Mouse (Mus musculus) forebrain, embryonic 14.5 days (tissue): ENCODE data around the gene Cfap97. TPM values are rescaled to one million over a fixed set of nuclear protein-coding genes. Genes with fewer than 3 reads are reported as not detected.

Experiments
- ATAC-seq: fragments of 200-750 bp; cut with Nextera tagmentation; 2 replicates; pipeline ENCODE4 v1.8.0; 2017; ENCODE audit warnings: mild to moderate bottlenecking, moderate library complexity
- DNase-seq: peaks from one replicate; pipeline ENCODE4 v3.0.0-alpha.2; 2015; ENCODE audit warnings: low spot score
- H3K27ac ChIP-seq: fragments of 300-500 bp; sonication (generic); 2 replicates; pipeline ENCODE4 v1.5.1; 2014; ENCODE audit warnings: low read depth, mild to moderate bottlenecking, control low read depth, low read length, moderate library complexity
- H3K27me3 ChIP-seq: fragments of 300-500 bp; sonication (generic); replicated peaks from 2 replicates; pipeline ENCODE4 v1.6.1; 2014; ENCODE audit warnings: low read length, control low read depth, mixed read lengths; ENCODE audit not compliant: control insufficient read depth, insufficient read depth
- H3K36me3 ChIP-seq: fragments of 300-500 bp; sonication (generic); 2 replicates; pipeline ENCODE4 v1.6.1; 2014; ENCODE audit warnings: low read length, control low read depth; ENCODE audit not compliant: control insufficient read depth, insufficient read depth
- H3K4me1 ChIP-seq: fragments of 300-500 bp; sonication (generic); 2 replicates; pipeline ENCODE4 v1.6.1; 2014; ENCODE audit warnings: antibody characterized with exemption, low read length, control low read depth; ENCODE audit not compliant: control insufficient read depth, insufficient read depth
- H3K4me2 ChIP-seq: fragments of 300-500 bp; sonication (generic); 2 replicates; pipeline ENCODE4 v1.6.1; 2014; ENCODE audit warnings: mild to moderate bottlenecking, control low read depth, low read length
- H3K4me3 ChIP-seq: fragments of 300-500 bp; sonication (generic); 2 replicates; pipeline ENCODE4 v1.5.1; 2014; ENCODE audit warnings: low read depth, low read length, control low read depth
- H3K9ac ChIP-seq: fragments of 300-500 bp; sonication (generic); 2 replicates; pipeline ENCODE4 v1.6.1; 2014; ENCODE audit warnings: mild to moderate bottlenecking, low read length, control low read depth, moderate library complexity
- H3K9me3 ChIP-seq: fragments of 300-500 bp; sonication (generic); replicated peaks from 2 replicates; pipeline ENCODE4 v1.6.1; 2016; ENCODE audit warnings: low read length, control low read depth, mixed read lengths; ENCODE audit not compliant: control insufficient read depth
- WGBS: fragments of 180-500 bp; shearing (Covaris S2); extraction: QIAGEN DNeasy Blood & Tissue Kit; methylation state at CpG from one replicate; pipeline ENCODE4 v1.1.7; 2014; 5-methylcytosine and 5-hydroxymethylcytosine counted together
- polyA plus RNA-seq: library from polyadenylated mRNA; unstranded; fragments of >200 nt; fragmentation: Nextera tagmentation; extraction: Ambion mirVana; gene quantifications from 2 replicates; pipeline ENCODE4 v1.2.1, GENCODE M21; 2014

Gene Cfap97
- polyA plus RNA-seq, 1 experiment from 2014 or later = 20.8 TPM

DNA sequence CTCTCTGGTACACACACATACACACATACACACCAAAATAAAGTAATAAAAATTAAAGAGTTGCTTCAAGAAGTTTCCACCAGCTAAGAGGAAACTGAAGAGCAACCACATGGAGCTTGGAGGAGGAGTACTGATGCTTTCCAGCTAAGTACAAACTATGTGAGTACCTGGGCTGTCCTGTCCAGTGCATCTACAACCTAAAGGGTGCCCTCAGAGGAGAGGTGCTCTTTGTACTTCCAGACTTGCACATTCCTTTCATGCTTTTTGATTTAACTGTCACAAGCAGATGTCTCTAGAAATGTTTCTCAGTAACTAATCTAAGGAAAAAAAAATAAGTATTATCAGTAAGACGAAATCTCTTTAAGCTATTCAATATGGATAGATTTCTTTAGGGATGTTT, 14.2 kb upstream of the Cfap97 start:
- H3K27me3 ChIP-seq = no peaks in the 10 kb centered on the region
- DNase-seq (no peak), ATAC-seq (no peak)
- H3K27ac ChIP-seq = no peak overlapping the region
- 97% methylated on average over 1 of the region's 1 CpGs for WGBS
- no peaks in the 10 kb centered on the region for H3K36me3 ChIP-seq
- no peaks in the 10 kb centered on the region for H3K9me3 ChIP-seq
- no peaks in the 10 kb centered on the region for H3K4me1 ChIP-seq
- no peak overlapping the region for H3K4me2 ChIP-seq
- no peak overlapping the region for H3K4me3 ChIP-seq
- no peak overlapping the region for H3K9ac ChIP-seq

DNA sequence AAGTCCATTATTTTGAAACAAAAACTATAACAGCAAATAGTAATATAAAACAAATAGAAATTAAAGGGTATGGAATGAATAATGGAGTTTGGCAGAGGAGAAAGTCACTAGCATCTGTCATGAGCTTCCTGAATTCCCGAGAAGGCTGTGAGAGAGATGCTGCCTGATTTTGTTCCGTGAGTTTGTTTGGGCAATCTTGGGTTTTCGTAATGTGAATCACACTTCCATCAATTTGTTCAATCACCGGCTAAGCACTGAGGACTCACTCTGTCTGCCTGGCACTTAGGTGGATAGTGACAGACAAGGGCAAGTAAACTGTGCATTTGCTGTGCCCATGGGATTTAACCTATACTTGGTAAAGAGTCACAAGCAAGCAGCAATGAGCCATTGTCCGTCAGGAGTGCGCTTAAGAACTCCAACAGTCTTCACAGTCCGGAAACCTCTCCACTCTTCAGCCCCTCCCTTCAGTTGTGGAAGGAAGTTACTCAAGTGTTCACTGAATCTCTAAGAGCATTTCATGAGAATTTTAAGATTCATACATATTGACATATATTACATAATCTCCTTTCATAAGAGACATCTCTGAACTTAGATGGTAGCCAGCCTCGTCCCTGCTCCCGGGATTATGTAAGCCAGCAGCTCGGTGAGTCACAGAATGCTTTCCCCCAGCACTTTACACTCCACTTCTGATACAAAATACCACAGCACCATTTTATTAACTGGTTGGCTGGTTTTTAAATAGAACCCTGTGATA, 13.6 kb upstream of the Cfap97 start:
- no peak for ATAC-seq
- Histone ChIP-seq H3K9me3 (no peaks in the 10 kb centered on the region), H3K4me3 (no peak overlapping the region), H3K27me3 (no peaks in the 10 kb centered on the region), H3K9ac (no peak overlapping the region), H3K36me3 (no peaks in the 10 kb centered on the region), H3K4me1 (no peaks in the 10 kb centered on the region), H3K4me2 (no peak overlapping the region), H3K27ac (no peak overlapping the region)
- WGBS = 90% methylated on average over 10 of the region's 10 CpGs
- no peak for DNase-seq

DNA sequence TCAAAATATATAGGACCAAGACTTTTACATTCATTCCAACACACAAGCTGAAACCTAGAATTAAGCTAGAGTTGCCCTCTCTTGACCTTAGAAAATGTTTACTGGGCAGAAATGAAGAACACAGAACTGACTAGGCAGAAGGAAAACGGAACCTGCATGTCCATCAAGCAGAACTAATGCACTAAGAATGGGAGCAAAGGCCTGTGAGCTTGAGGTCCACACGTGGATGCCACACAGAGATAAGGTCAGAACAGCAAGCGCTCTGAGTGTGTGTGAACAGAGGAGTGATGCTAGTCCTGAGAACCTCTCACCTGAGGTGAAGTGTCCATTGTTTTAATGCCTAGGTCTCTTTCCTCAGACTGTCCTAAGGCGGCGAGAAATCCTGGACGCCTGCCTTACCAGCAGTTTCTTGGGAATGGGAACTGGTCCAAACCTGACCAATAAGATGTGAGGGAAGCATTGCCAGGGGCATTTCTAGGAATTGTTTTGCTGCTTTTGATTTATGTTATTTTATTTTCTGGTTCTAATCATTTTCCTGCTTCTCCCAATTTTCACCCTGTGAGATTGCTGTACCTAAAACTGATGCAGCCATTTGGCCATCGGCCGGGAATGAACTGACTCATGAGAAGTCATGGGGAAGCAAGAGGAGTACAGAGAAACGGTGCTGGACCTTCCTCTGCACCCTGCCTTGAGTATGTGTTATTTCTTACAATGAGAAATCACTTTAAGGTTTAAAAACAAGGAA, 11.0 kb upstream of the Cfap97 start:
- Histone ChIP-seq H3K9ac (no peak overlapping the region), H3K36me3 (no peaks in the 10 kb centered on the region), H3K4me2 (no peak overlapping the region), H3K4me3 (no peak overlapping the region), H3K27me3 (no peaks in the 10 kb centered on the region), H3K9me3 (no peaks in the 10 kb centered on the region), H3K4me1 (peaks cover 2% of the 10 kb centered on the region; the same call in 1 of the 2 replicates), H3K27ac (no peak overlapping the region)
- ATAC-seq = no peak
- DNase-seq = no peak
- WGBS = 77% methylated on average over 9 of the region's 9 CpGs

DNA sequence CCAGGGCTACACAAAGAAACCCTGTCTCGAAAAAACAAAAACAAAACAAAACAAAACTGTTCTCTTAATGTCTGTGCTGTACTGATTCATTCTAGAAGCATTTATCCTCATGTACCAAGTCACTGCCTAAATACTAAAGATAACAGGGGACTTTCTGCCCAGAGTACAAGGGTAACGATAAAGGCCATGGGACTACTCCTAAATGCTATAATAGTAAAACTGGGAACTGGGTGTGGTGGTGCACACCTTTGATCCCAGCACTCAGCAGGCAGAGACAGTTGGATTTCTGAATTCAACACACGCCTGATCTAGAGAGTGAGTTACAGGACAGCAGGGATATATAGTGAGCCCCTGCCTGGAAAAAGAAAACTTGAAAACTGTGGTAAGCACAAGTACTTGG, 9.9 kb upstream of the Cfap97 start:
- WGBS = 90% methylated on average over 3 of the region's 3 CpGs
- H3K4me2 ChIP-seq = no peak overlapping the region
- no peak overlapping the region for H3K27ac ChIP-seq
- no peak overlapping the region for H3K9ac ChIP-seq
- no peaks in the 10 kb centered on the region for H3K9me3 ChIP-seq
- ATAC-seq (no peak), DNase-seq (no peak)
- peaks cover 6% of the 10 kb centered on the region; the same call in 1 of the 2 replicates for H3K4me1 ChIP-seq
- no peaks in the 10 kb centered on the region for H3K36me3 ChIP-seq
- H3K4me3 ChIP-seq = no peak overlapping the region
- no peaks in the 10 kb centered on the region for H3K27me3 ChIP-seq

DNA sequence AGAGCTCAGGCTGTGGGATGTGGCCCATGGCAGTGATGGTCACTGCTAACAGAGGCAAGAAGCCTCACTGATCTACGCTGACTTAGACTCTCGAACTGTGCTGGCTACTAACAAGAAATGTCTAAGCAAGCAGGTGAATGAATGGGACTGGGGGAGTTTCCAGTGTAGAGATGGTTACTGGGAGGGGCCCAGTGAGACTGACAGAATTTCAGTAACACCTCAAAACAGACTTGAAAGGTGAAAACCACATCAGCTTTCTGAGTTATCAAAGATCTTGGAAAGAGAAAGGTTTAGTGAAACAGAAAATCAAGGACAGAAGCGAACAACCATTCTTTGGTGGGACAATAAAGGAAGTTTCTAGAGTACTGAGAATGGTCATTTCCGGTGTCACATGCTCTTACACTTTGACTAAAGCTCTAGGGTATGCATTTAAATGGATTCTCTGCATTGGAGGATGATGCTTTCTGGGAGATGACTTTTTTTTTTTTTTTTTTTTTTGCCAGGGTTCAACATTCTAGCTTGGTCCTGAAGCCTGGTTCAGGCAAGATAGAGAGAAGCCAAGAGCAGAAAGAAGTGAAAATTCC, 9.0 kb upstream of the Cfap97 start:
- Histone ChIP-seq H3K9ac (no peak overlapping the region), H3K9me3 (no peaks in the 10 kb centered on the region), H3K4me1 (peaks cover 6% of the 10 kb centered on the region; the same call in 1 of the 2 replicates), H3K36me3 (no peaks in the 10 kb centered on the region), H3K4me2 (no peak overlapping the region), H3K27me3 (no peaks in the 10 kb centered on the region), H3K4me3 (no peak overlapping the region), H3K27ac (no peak overlapping the region)
- ATAC-seq (no peak), DNase-seq (no peak)
- WGBS = 90% methylated on average over 4 of the region's 4 CpGs

DNA sequence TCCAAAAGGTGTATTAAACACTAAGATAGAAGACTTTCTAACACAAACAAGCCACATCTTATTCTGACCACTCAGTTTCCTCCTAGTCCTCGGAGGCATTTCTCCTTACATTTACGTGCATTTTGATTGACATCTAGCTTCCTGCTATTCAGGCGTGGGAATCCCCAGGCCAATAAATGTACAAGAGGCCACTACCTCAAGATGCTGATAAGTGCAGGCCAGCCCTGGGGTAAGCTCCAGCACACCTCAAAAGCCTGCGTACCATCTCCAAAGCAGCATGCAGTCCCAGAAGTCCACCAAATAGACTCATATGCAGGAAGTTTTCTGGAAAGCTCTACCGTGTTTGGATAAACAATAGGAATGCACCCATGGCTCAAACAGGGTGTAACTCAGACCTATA, 8.1 kb upstream of the Cfap97 start:
- 75% methylated on average over 5 of the region's 5 CpGs for WGBS
- no peaks in the 10 kb centered on the region for H3K36me3 ChIP-seq
- H3K4me1 ChIP-seq = peaks cover 6% of the 10 kb centered on the region; the same call in 1 of the 2 replicates
- no peak overlapping the region for H3K27ac ChIP-seq
- H3K4me3 ChIP-seq = no peak overlapping the region
- no peaks in the 10 kb centered on the region for H3K9me3 ChIP-seq
- no peak overlapping the region for H3K4me2 ChIP-seq
- H3K9ac ChIP-seq = no peak overlapping the region
- H3K27me3 ChIP-seq = no peaks in the 10 kb centered on the region
- ATAC-seq (no peak), DNase-seq (no peak)

DNA sequence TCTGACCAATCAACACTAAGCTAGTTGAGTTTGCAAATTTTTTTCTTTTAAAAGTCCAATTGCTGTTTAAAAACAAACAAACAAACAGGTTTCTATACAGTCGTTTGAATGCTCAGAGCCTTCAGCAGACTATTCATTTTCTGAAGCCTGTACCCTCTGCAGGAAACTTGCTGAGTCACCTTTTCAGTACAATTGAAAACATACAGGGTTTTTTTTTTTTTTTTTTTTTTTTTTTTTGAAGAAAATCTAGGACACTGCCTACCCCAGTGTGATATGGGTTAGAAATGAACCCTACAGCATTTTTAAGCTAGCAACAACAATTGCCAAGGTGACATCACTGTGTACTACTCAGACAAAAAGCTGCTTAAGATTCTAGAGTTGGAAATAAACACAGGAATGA, 7.6 kb upstream of the Cfap97 start:
- peaks cover 6% of the 10 kb centered on the region; the same call in 1 of the 2 replicates for H3K4me1 ChIP-seq
- 50% methylated on average over 1 of the region's 1 CpGs for WGBS
- no peak overlapping the region for H3K9ac ChIP-seq
- peak; percentile 30 for DNase-seq
- H3K4me3 ChIP-seq = no peak overlapping the region
- H3K27me3 ChIP-seq = no peaks in the 10 kb centered on the region
- no peak overlapping the region for H3K4me2 ChIP-seq
- no peak for ATAC-seq
- no peak overlapping the region for H3K27ac ChIP-seq
- no peaks in the 10 kb centered on the region for H3K36me3 ChIP-seq
- H3K9me3 ChIP-seq = no peaks in the 10 kb centered on the region

DNA sequence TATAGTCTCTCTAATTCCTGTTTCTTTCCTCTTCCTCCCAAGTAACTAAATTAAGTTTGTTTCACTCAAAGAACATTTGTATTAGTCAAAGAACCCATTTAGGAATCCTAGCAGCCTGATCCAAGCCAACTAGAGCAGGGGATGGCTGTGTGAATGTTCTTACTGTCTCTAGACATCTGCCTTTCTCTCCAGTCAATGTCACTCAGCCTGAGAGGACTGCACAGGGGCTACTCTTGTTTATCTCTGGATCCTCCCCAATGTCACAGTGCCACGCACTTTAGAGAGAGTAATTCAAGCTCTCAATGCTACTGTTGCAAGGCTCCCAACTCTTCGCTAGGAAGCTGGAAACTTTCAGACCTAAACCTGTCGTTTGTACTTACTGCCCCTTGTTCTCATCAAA, 5.4 kb upstream of the Cfap97 start:
- Histone ChIP-seq H3K4me3 (no peak overlapping the region), H3K4me1 (peaks cover 12% of the 10 kb centered on the region; the same call in 1 of the 2 replicates), H3K36me3 (no peaks in the 10 kb centered on the region), H3K4me2 (no peak overlapping the region), H3K27me3 (no peaks in the 10 kb centered on the region), H3K9ac (no peak overlapping the region), H3K27ac (no peak overlapping the region), H3K9me3 (no peaks in the 10 kb centered on the region)
- no peak for ATAC-seq
- DNase-seq = no peak
- WGBS = 35% methylated on average over 3 of the region's 3 CpGs

DNA sequence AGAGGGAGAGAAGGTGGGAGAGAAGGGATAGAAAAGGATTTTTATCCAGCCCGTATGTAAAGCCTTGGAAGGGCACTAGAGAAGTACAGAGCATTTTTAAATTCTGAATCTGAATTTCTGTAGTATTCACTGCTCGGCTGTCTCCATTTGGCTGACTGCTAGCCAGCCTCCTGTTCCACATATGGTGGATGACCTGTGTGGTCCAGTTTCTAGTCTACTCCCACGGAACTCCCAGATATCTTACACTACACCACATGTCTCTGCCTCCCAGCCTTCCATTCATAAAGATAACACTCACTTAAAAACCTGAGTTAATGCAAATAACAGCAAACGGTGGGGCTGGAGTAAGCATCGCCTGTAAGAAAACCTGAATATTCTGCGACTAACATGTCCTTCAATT, 2.3 kb upstream of the Cfap97 start:
- Histone ChIP-seq H3K9me3 (no peaks in the 10 kb centered on the region), H3K9ac (no peak overlapping the region), H3K27me3 (no peaks in the 10 kb centered on the region), H3K4me1 (peaks cover 11% of the 10 kb centered on the region; the same call in 1 of the 2 replicates), H3K4me3 (no peak overlapping the region), H3K4me2 (no peak overlapping the region), H3K36me3 (no peaks in the 10 kb centered on the region), H3K27ac (no peak overlapping the region)
- 91% methylated on average over 6 of the region's 6 CpGs for WGBS
- no peak for ATAC-seq
- no peak for DNase-seq
